Comparison of ENCODE assay signal across 9 mouse cellular contexts in the genomic region with DNA sequence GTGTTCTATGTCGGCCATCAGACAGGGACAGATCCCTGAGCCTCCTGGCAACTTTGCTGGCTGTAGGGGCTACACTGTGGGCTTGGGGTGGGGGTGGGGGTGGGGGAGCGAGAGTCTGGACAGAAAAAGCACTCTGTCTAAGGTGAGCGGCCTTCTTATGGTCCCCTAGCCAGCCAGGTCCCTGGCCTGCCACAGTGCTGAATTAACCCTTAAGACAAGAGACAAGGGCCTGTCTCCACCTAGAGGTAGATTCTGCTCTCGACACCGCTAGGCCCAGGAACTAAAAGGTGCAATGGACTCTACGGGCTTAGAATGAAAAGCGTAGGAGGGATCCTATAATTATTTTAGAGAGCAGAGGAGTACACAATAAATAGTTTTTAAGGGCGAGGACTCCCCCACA. TPM values are rescaled to one million over a fixed set of nuclear protein-coding genes. Genes with fewer than 3 reads are reported as not detected.
DNase-seq lines count a peak whose midpoint lies in the region; ATAC-seq lines count a peak whose summit lies in the region.
"Had no signal": no experiment of that assay in that cellular context is flagged by ENCODE, and none has a peak within 500 bp of the region (broad histone marks: within the 10 kb centered on the region; RNA-seq: fewer than 3 reads in every experiment).

No protein-coding gene starts in this region.

- peak; percentile 22 to 37 for DNase-seq in spleen, postnatal 36 days (ENCODE audit: low spot score in 2 of 2)
- DNase-seq in spleen, postnatal 14 days (ENCODE audit: low spot score in 2 of 2), result no peak
- peak; percentile 77 for DNase-seq in embryo, embryonic 10.5 days (ENCODE audit: low spot score)
- DNase-seq in liver, embryonic 11.5 days (ENCODE audit: low spot score), result no peak
- DNase-seq in Muller cell, postnatal 12 days (ENCODE audit: inconsistent ontology term), result no peak
- no peak for DNase-seq in right cerebral cortex, postnatal 36 days (ENCODE audit: low spot score in 2 of 2)

- no peak overlapping the region for H3K27ac ChIP-seq in hindbrain, embryonic 13.5 days
- H3K27ac ChIP-seq in liver, embryonic 11.5 days (ENCODE audit: low read depth, low read length), result no peak overlapping the region
- H3K27ac ChIP-seq in neural tube, embryonic 12.5 days, result no peak overlapping the region
- H3K27ac ChIP-seq: heart, embryonic 15.5 days had no signal

- 33% methylated on average over 8 of the region's 8 CpGs for WGBS in hindbrain, embryonic 13.5 days
- 35% methylated on average over 8 of the region's 8 CpGs for WGBS in liver, embryonic 11.5 days
- WGBS in neural tube, embryonic 12.5 days, result 29% methylated on average over 8 of the region's 8 CpGs

- peak; percentile 63; the same call in 1 of the 2 replicates for ATAC-seq in hindbrain, embryonic 13.5 days (ENCODE audit: low FRiP score)
- peak; percentile 79 for ATAC-seq in liver, embryonic 11.5 days (replicated peaks; ENCODE audit: low FRiP score)
- ATAC-seq in neural tube, embryonic 12.5 days (ENCODE audit: low FRiP score, low read depth), result peak; percentile 61; the same call in 1 of the 2 replicates

- no peaks in the 10 kb centered on the region for H3K36me3 ChIP-seq in hindbrain, embryonic 13.5 days
- no peaks in the 10 kb centered on the region for H3K36me3 ChIP-seq in liver, embryonic 11.5 days (ENCODE audit: control insufficient read depth, insufficient read depth, low read length)
- H3K36me3 ChIP-seq in neural tube, embryonic 12.5 days, result no peaks in the 10 kb centered on the region
- H3K36me3 ChIP-seq: heart, embryonic 15.5 days had no signal

- no peak overlapping the region for H3K4me3 ChIP-seq in hindbrain, embryonic 13.5 days
- H3K4me3 ChIP-seq in liver, embryonic 11.5 days (ENCODE audit: low read depth, low read length), result no peak overlapping the region
- H3K4me3 ChIP-seq in neural tube, embryonic 12.5 days, result no peak overlapping the region
- H3K4me3 ChIP-seq: heart, embryonic 15.5 days had no signal

- H3K27me3 ChIP-seq in hindbrain, embryonic 13.5 days, result no peaks in the 10 kb centered on the region
- H3K27me3 ChIP-seq in liver, embryonic 11.5 days (replicated peaks; ENCODE audit: control insufficient read depth, insufficient read depth, low read length), result no peaks in the 10 kb centered on the region
- H3K27me3 ChIP-seq in neural tube, embryonic 12.5 days (replicated peaks), result no peaks in the 10 kb centered on the region
- H3K27me3 ChIP-seq: heart, embryonic 15.5 days had no signal

- no peaks in the 10 kb centered on the region for H3K4me1 ChIP-seq in hindbrain, embryonic 13.5 days (replicated peaks)
- no peaks in the 10 kb centered on the region for H3K4me1 ChIP-seq in liver, embryonic 11.5 days (replicated peaks; ENCODE audit: control insufficient read depth, insufficient read depth, low read length)
- H3K4me1 ChIP-seq in neural tube, embryonic 12.5 days, result no peaks in the 10 kb centered on the region
- H3K4me1 ChIP-seq: heart, embryonic 15.5 days had no signal

- H3K4me2 ChIP-seq in hindbrain, embryonic 13.5 days, result no peak overlapping the region
- no peak overlapping the region for H3K4me2 ChIP-seq in liver, embryonic 11.5 days
- H3K4me2 ChIP-seq in neural tube, embryonic 12.5 days (replicated peaks), result no peak overlapping the region
- H3K4me2 ChIP-seq: heart, embryonic 15.5 days had no signal

- H3K9me3 ChIP-seq in hindbrain, embryonic 13.5 days, result no peaks in the 10 kb centered on the region
- no peaks in the 10 kb centered on the region for H3K9me3 ChIP-seq in liver, embryonic 11.5 days (ENCODE audit: control insufficient read depth, low read length)
- no peaks in the 10 kb centered on the region for H3K9me3 ChIP-seq in neural tube, embryonic 12.5 days
- H3K9me3 ChIP-seq: heart, embryonic 15.5 days had no signal

- H3K9ac ChIP-seq in hindbrain, embryonic 13.5 days, result no peak overlapping the region
- H3K9ac ChIP-seq in liver, embryonic 11.5 days (ENCODE audit: low read depth, low read length), result no peak overlapping the region
- H3K9ac ChIP-seq in neural tube, embryonic 12.5 days, result no peak overlapping the region
- H3K9ac ChIP-seq: heart, embryonic 15.5 days had no signal

RNA-seq across cellular contexts. Expression of a gene that starts 19.7 kb away (rescaled TPM):
- polyA plus RNA-seq in hindbrain, embryonic 13.5 days (2015; fragmentation: Nextera tagmentation; extraction: Ambion mirVana), result 29.4 and 38.8 TPM in 2 replicates
- polyA plus RNA-seq in liver, embryonic 11.5 days (2014; fragmentation: Nextera tagmentation; extraction: Ambion mirVana), result 233 and 245 TPM in 2 replicates
- 55.8 and 69.6 TPM in 2 replicates for polyA plus RNA-seq in neural tube, embryonic 12.5 days (2016; fragmentation: Nextera tagmentation; extraction: Ambion mirVana)

Comparison
In these comparisons a context has a peak if more than half of its experiments do, and no peak if none do; other contexts are left out.
1. DNase-seq: peak in spleen, postnatal 36 days (2 of 2) and embryo, embryonic 10.5 days (single experiment); none in spleen, postnatal 14 days (0 of 2), liver, embryonic 11.5 days (single experiment), Muller cell, postnatal 12 days (single experiment) and right cerebral cortex, postnatal 36 days (0 of 2).
2. Peak in every context shown above with its lines, with median percentiles within 50 percentile points of each other: ATAC-seq.